Mouse (Mus musculus) heart, embryonic 13.5 days (tissue): Measurements from ENCODE around the gene Dcpp1. TPM values are rescaled to one million over a fixed set of nuclear protein-coding genes. Genes with fewer than 3 reads are reported as not detected.
A peak's percentile ranks its signal among the peaks of the same experiment; 100 is the strongest.
"Not testable (repeated sequence)": the region's sequence is repeated elsewhere in the genome, so short reads cannot be mapped to it uniquely, and the experiment has no call there.

ENCODE experiments used
- ATAC-seq: fragments of 200-750 bp; cut with Nextera tagmentation; 2 replicates; pipeline ENCODE4 v1.8.0; 2017; ENCODE audit warnings: moderate TSS enrichment; ENCODE audit not compliant: insufficient number of reproducible peaks, low FRiP score, low TSS enrichment; ENCODE audit errors: extremely low read depth
- H3K27ac ChIP-seq: fragments of 300-500 bp; sonication (generic); replicated peaks from 2 replicates; pipeline ENCODE4 v1.5.1; 2015; ENCODE audit warnings: moderate library complexity, mild to moderate bottlenecking, inconsistent platforms
- H3K27me3 ChIP-seq: fragments of 300-500 bp; sonication (generic); replicated peaks from 2 replicates; pipeline ENCODE4 v1.6.1; 2015; ENCODE audit warnings: mild to moderate bottlenecking, inconsistent platforms
- H3K36me3 ChIP-seq: fragments of 300-500 bp; sonication (generic); 2 replicates; pipeline ENCODE4 v1.6.1; 2015; ENCODE audit warnings: mild to moderate bottlenecking, inconsistent platforms
- H3K4me1 ChIP-seq: fragments of 300-500 bp; sonication (generic); 2 replicates; pipeline ENCODE4 v1.6.1; 2015; ENCODE audit warnings: inconsistent platforms
- H3K4me2 ChIP-seq: fragments of 300-500 bp; sonication (generic); 2 replicates; pipeline ENCODE4 v1.6.1; 2015; ENCODE audit warnings: inconsistent platforms, mild to moderate bottlenecking, moderate library complexity
- H3K4me3 ChIP-seq: fragments of 300-500 bp; sonication (generic); 2 replicates; pipeline ENCODE4 v1.5.1; 2015; ENCODE audit warnings: moderate library complexity, mild to moderate bottlenecking, inconsistent platforms
- H3K9ac ChIP-seq: fragments of 300-500 bp; sonication (generic); 2 replicates; pipeline ENCODE4 v1.6.1; 2015; ENCODE audit warnings: inconsistent platforms, mild to moderate bottlenecking, moderate library complexity
- H3K9me3 ChIP-seq: fragments of 300-500 bp; sonication (generic); 2 replicates; pipeline ENCODE4 v1.6.1; 2016; ENCODE audit warnings: inconsistent platforms
- WGBS: fragments of 180-500 bp; shearing (Covaris S2); methylation state at CpG from one replicate; pipeline ENCODE4 v1.1.7; 2015; ENCODE audit warnings: mixed read lengths; 5-methylcytosine and 5-hydroxymethylcytosine counted together
- polyA plus RNA-seq: library from polyadenylated mRNA; unstranded; fragments of >200 nt; fragmentation: Nextera tagmentation; extraction: Ambion mirVana; gene quantifications from 2 replicates; pipeline ENCODE4 v1.2.1, GENCODE M21; 2015

Dcpp1 gene
- polyA plus RNA-seq, 1 experiment from 2014 or later: not detected

- H3K4me1 ChIP-seq: peaks cover 8% of the 10 kb centered on the region
- H3K27me3 ChIP-seq: peaks cover 3% of the 10 kb centered on the region; the same call in 1 of the 2 replicates
- 60% methylated on average over 2 of the region's 2 CpGs for WGBS
- no peaks in the 10 kb centered on the region for H3K9me3 ChIP-seq
- no peak for ATAC-seq
- H3K9ac ChIP-seq: no peak overlapping the region
- no peak overlapping the region for H3K4me2 ChIP-seq
- H3K27ac ChIP-seq: no peak overlapping the region
- H3K4me3 ChIP-seq: no peak overlapping the region
- no peaks in the 10 kb centered on the region for H3K36me3 ChIP-seq
Measured at GRCm38 (mm10) chr17:23857913-23858312, 22.8 kb upstream of the Dcpp1 start.

GRCm38 (mm10) chr17:23862926-23863325 is 17.8 kb upstream of the Dcpp1 start:
- Histone ChIP-seq H3K4me2 (no peak overlapping the region), H3K27me3 (peaks cover 3% of the 10 kb centered on the region; the same call in 1 of the 2 replicates), H3K36me3 (no peaks in the 10 kb centered on the region), H3K4me1 (no peaks in the 10 kb centered on the region), H3K9me3 (peaks cover 5% of the 10 kb centered on the region; the same call in 1 of the 2 replicates), H3K27ac (no peak overlapping the region), H3K9ac (no peak overlapping the region), H3K4me3 (no peak overlapping the region)
- 83% methylated on average over 4 of the region's 4 CpGs for WGBS
- no peak for ATAC-seq

- no peak within 1 kb of the TSS for H3K4me2 ChIP-seq
- H3K9ac ChIP-seq: no peak within 1 kb of the TSS
- no peak for ATAC-seq
- H3K36me3 ChIP-seq: no peaks in the 10 kb centered on the region
- no peak within 1 kb of the TSS for H3K27ac ChIP-seq
- 74% methylated on average over 15 of the region's 15 CpGs for WGBS
- peaks cover 5% of the 10 kb centered on the region; the same call in 1 of the 2 replicates for H3K9me3 ChIP-seq
- H3K4me1 ChIP-seq: no peaks in the 10 kb centered on the region
- no peaks in the 10 kb centered on the region for H3K27me3 ChIP-seq
- no peak within 1 kb of the TSS for H3K4me3 ChIP-seq
Measured at GRCm38 (mm10) chr17:23867756-23868155, 12.9 kb upstream of the Dcpp1 start, which contains the start of gene Prss21. Gene Prss21, plus strand, starts transcription at chr17:23868056.

- no peaks in the 10 kb centered on the region for H3K36me3 ChIP-seq
- no peak overlapping the region for H3K4me3 ChIP-seq
- no peak overlapping the region for H3K27ac ChIP-seq
- no peak for ATAC-seq
- no peak overlapping the region for H3K4me2 ChIP-seq
- no peaks in the 10 kb centered on the region for H3K27me3 ChIP-seq
- peaks cover 5% of the 10 kb centered on the region; the same call in 1 of the 2 replicates for H3K9me3 ChIP-seq
- H3K9ac ChIP-seq: no peak overlapping the region
- WGBS: 79% methylated on average over 11 of the region's 11 CpGs
- no peaks in the 10 kb centered on the region for H3K4me1 ChIP-seq
Measured at GRCm38 (mm10) chr17:23868513-23868912, 12.2 kb upstream of the Dcpp1 start.

- ATAC-seq: no peak
- WGBS: 40% methylated on average over 8 of the region's 8 CpGs
- Histone ChIP-seq H3K4me3 (no peak overlapping the region), H3K9ac (no peak overlapping the region), H3K27me3 (no peaks in the 10 kb centered on the region), H3K9me3 (no peaks in the 10 kb centered on the region), H3K4me2 (no peak overlapping the region), H3K27ac (no peak overlapping the region), H3K36me3 (no peaks in the 10 kb centered on the region), H3K4me1 (0 out of 2 replicates have a peak, but pooled peaks cover 3% of the 10 kb centered on the region)
Measured at GRCm38 (mm10) chr17:23873884-23874856, 6.5 kb upstream of the Dcpp1 start.

DNA sequence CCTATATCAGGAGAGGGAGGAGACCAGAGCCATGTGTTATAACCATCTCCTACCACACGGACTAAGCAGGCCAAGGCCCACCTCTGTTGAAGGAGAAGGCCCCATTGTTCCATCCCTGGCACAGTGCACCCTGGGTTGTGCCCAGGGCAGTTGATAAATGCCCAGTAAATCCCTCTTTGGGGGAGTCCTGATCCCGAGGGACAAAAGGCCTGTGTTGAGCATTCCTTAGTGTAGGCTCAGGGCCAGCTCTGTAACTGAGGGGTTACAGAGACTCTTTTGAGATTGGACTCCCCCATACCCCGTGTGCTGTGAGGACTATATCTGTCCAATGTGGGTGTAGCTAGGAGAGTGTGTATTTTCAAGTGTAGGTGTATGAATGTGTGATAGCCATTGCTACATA is 3.9 kb upstream of the Dcpp1 start:
- no peak for ATAC-seq
- Histone ChIP-seq H3K4me1 (0 out of 2 replicates have a peak, but pooled peaks cover 3% of the 10 kb centered on the region), H3K9me3 (no peaks in the 10 kb centered on the region), H3K27ac (no peak overlapping the region), H3K4me2 (no peak overlapping the region), H3K27me3 (no peaks in the 10 kb centered on the region), H3K4me3 (no peak overlapping the region), H3K9ac (no peak overlapping the region), H3K36me3 (no peaks in the 10 kb centered on the region)
- WGBS: 45% methylated on average over 3 of the region's 3 CpGs

- 65% methylated on average over 2 of the region's 2 CpGs for WGBS
- H3K4me3 ChIP-seq: no peak overlapping the region
- H3K9me3 ChIP-seq: no peaks in the 10 kb centered on the region
- no peaks in the 10 kb centered on the region for H3K27me3 ChIP-seq
- H3K4me2 ChIP-seq: no peak overlapping the region
- no peaks in the 10 kb centered on the region for H3K36me3 ChIP-seq
- 0 out of 2 replicates have a peak overlapping the region, but pooled peaks have one; percentile 12 for H3K27ac ChIP-seq
- 0 out of 2 replicates have a peak, but pooled peaks cover 3% of the 10 kb centered on the region for H3K4me1 ChIP-seq
- no peak overlapping the region for H3K9ac ChIP-seq
- ATAC-seq: no peak
Measured at GRCm38 (mm10) chr17:23877166-23877565, 3.5 kb upstream of the Dcpp1 start.

DNA sequence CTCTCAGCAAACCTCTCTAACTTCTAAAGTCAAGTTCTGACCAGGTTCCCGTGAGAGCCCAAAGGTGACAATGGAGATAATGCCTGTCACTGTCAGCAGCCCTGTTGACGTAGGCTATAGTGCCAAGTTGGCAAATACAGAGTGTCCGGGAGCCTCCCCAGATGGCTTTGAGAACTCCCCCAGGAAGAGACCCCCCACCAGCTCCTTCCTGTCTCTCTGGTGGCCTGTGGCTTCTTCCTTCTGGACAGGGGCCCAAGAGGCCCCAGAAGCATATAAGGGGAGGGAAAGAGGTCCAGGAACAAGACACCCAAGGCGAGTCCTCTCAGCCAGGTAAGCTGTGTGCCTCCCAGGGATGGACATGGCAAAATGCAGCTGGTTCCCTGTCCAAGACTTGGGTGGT is 36.5 kb downstream of the Dcpp1 start, which contains the start of gene Dcpp3:
Gene Dcpp3 (plus strand): TSS at position 301 of the 400 bp plus-strand sequence.
- ATAC-seq, H3K27me3 ChIP-seq, H3K9ac ChIP-seq, H3K4me2 ChIP-seq, H3K36me3 ChIP-seq, H3K27ac ChIP-seq, H3K4me1 ChIP-seq, H3K4me3 ChIP-seq, H3K9me3 ChIP-seq: not testable (repeated sequence)
- WGBS: 52% methylated on average over 4 of the region's 4 CpGs

- Histone ChIP-seq H3K27me3 (no peaks in the 10 kb centered on the region), H3K27ac (peak overlapping the region; percentile 98), H3K9me3 (no peaks in the 10 kb centered on the region), H3K9ac (peak overlapping the region; percentile 84), H3K4me1 (peaks cover 12% of the 10 kb centered on the region), H3K36me3 (no peaks in the 10 kb centered on the region), H3K4me3 (peak overlapping the region; percentile 65), H3K4me2 (peak overlapping the region; percentile 88)
- ATAC-seq: peak; percentile 88
- under 1% methylated on average over 29 of the region's 29 CpGs for WGBS
Measured at GRCm38 (mm10) chr17:23924531-23925007, 43.9 kb downstream of the Dcpp1 start.

DNA sequence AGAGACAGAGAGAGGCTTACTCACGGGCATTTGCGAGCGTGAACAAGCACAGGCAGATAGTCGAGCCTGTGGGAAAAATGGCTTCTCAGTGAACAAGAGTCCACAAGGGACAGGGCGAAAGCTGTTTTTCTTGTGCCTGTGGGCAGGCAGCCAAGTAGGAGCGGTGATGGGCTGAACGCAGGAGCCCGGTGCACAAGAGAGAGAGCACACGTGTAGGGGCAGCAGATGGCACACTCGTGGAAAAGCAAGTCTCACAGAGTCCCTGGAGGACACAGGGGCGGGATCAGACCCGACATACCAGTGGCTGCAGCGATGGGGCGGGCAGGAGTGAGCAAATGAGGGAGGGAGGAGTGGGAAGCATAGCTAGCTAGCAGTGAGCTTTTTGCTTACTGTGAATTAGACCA is 44.4 kb downstream of the Dcpp1 start:
- no peaks in the 10 kb centered on the region for H3K27me3 ChIP-seq
- peak overlapping the region; percentile 65 for H3K4me3 ChIP-seq
- ATAC-seq: peak; percentile 66
- no peaks in the 10 kb centered on the region for H3K36me3 ChIP-seq
- H3K4me1 ChIP-seq: peaks cover 12% of the 10 kb centered on the region
- H3K9me3 ChIP-seq: no peaks in the 10 kb centered on the region
- WGBS: under 1% methylated on average over 14 of the region's 14 CpGs
- peak overlapping the region; percentile 98 for H3K27ac ChIP-seq
- H3K4me2 ChIP-seq: peak overlapping the region; percentile 88
- H3K9ac ChIP-seq: peak overlapping the region; percentile 84

GRCm38 (mm10) chr17:23931157-23931556 is 50.5 kb downstream of the Dcpp1 start:
- no peak overlapping the region for H3K9ac ChIP-seq
- H3K4me1 ChIP-seq: no peaks in the 10 kb centered on the region
- 58% methylated on average over 5 of the region's 5 CpGs for WGBS

More at GRCm38 (mm10) chr17:23931157-23931556, 50.5 kb downstream of the Dcpp1 start:
- H3K36me3 ChIP-seq: no peaks in the 10 kb centered on the region
- no peaks in the 10 kb centered on the region for H3K27me3 ChIP-seq
- no peak for ATAC-seq
- H3K4me2 ChIP-seq: no peak overlapping the region
- peaks cover 7% of the 10 kb centered on the region; the same call in 1 of the 2 replicates for H3K9me3 ChIP-seq
- H3K4me3 ChIP-seq: no peak overlapping the region
- H3K27ac ChIP-seq: no peak overlapping the region
